Mouse (Mus musculus) liver, embryonic 14.5 days (tissue): ENCODE results near the gene Il6ra. TPM values are rescaled to one million over a fixed set of nuclear protein-coding genes. Genes with fewer than 3 reads are reported as not detected.

Experiments
- ATAC-seq: fragments of 200-750 bp; cut with Nextera tagmentation; 2 replicates; pipeline ENCODE4 v1.8.0; 2017; ENCODE audit warnings: moderate number of reproducible peaks, mild to moderate bottlenecking, moderate library complexity; ENCODE audit not compliant: insufficient read depth
- DNase-seq, 3 experiments: peaks; one replicate each; pipeline ENCODE4 v3.0.0-alpha.2; 2012 to 2013; ENCODE audit warnings: low read depth in 3 of 3, low spot score in 3 of 3
- H3K27ac ChIP-seq: fragments of 300-500 bp; sonication (generic); 2 replicates; pipeline ENCODE4 v1.5.1; 2014; ENCODE audit warnings: moderate library complexity, mild to moderate bottlenecking, control low read depth, inconsistent platforms
- H3K27me3 ChIP-seq: fragments of 300-500 bp; sonication (generic); 2 replicates; pipeline ENCODE4 v1.6.1; 2014; ENCODE audit warnings: mild to moderate bottlenecking, low read length, moderate library complexity; ENCODE audit not compliant: control insufficient read depth, insufficient read depth
- H3K36me3 ChIP-seq: fragments of 300-500 bp; sonication (generic); replicated peaks from 2 replicates; pipeline ENCODE4 v1.6.1; 2014; ENCODE audit warnings: low read depth; ENCODE audit not compliant: control insufficient read depth, insufficient read depth
- H3K4me1 ChIP-seq, 2 experiments: fragments of 200-500 bp in 1 of 2; fragments of 300-500 bp in 1 of 2; sonication (generic) in 1 of 2; replicated peaks; 2 replicates each; pipeline ENCODE4 v1.6.1; 2012 to 2014; ENCODE audit warnings: antibody characterized with exemption in 1 of 2, inconsistent platforms in 1 of 2, low read length in 1 of 2; ENCODE audit not compliant: control insufficient read depth in 2 of 2, insufficient read depth in 2 of 2
- H3K4me2 ChIP-seq: fragments of 300-500 bp; sonication (generic); 2 replicates; pipeline ENCODE4 v1.6.1; 2014; ENCODE audit warnings: low read depth, mild to moderate bottlenecking, control low read depth, moderate library complexity
- H3K4me3 ChIP-seq, 2 experiments: fragments of 200-500 bp in 1 of 2; fragments of 300-500 bp in 1 of 2; sonication (generic) in 1 of 2; 2 replicates each; pipeline ENCODE4 v1.5.1; 2012 to 2014; ENCODE audit warnings: low read depth in 2 of 2, low read length in 2 of 2, mild to moderate bottlenecking in 2 of 2, control low read depth in 1 of 2, inconsistent platforms in 1 of 2, moderate library complexity in 1 of 2; ENCODE audit not compliant: insufficient read depth in 1 of 2
- H3K9ac ChIP-seq: fragments of 300-500 bp; sonication (generic); replicated peaks from 2 replicates; pipeline ENCODE4 v1.6.1; 2014; ENCODE audit warnings: mild to moderate bottlenecking, control low read depth, moderate library complexity
- H3K9me3 ChIP-seq: fragments of 300-500 bp; sonication (generic); 2 replicates; pipeline ENCODE4 v1.6.1; 2016; ENCODE audit warnings: low read length, mixed read lengths; ENCODE audit not compliant: control insufficient read depth
- CTCF ChIP-seq: IDR thresholded peaks from 2 replicates; pipeline ENCODE4 v1.5.1; 2016; ENCODE audit warnings: antibody characterized with exemption, low read depth, control low read depth
- EP300 ChIP-seq: IDR thresholded peaks from 2 replicates; pipeline ENCODE4 v1.6.1; 2016; ENCODE audit warnings: antibody characterized with exemption, low read depth
- WGBS: fragments of 180-500 bp; shearing (Covaris S2); extraction: QIAGEN DNeasy Blood & Tissue Kit; methylation state at CpG from one replicate; pipeline ENCODE4 v1.1.7; 2014; ENCODE audit not compliant: insufficient replicate concordance; 5-methylcytosine and 5-hydroxymethylcytosine counted together
- polyA plus RNA-seq, 2 experiments: library from polyadenylated mRNA; depleted of rRNA in 1 of 2; stranded (reverse) in 1 of 2; unstranded in 1 of 2; fragments of >200 nt; fragmentation: Nextera tagmentation in 1 of 2; extraction: Ambion mirVana in 1 of 2; gene quantifications; 2 replicates each; pipeline versions ENCODE4 v1.2.1 to v1.2.3; 2012 to 2014

Il6ra gene
- polyA plus RNA-seq, 2 experiments = 1.2 to 1.9 TPM

DNA sequence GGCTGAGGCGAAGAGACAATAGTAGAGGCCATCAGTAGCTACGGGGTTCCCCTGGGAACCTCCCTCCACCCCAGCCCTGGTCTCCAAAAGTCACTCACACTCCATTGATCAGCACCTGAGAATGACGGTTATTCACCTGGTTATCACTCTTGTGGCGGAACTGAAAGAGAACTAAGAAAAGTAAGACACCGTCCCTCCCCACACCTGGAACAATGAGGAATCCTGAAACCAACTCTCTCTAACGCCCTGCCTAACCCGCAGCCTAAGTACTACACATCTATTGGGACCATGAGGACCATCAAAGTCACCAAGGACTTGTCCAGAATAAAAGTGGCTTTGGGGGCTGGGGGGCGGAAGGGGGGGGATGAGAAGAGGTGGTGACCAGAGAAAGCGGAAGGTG is 44.9 kb upstream of the Il6ra start:
- Histone ChIP-seq H3K9ac (no peak overlapping the region), H3K4me2 (no peak overlapping the region), H3K27me3 (peaks cover 28% of the 10 kb centered on the region), H3K36me3 (no peaks in the 10 kb centered on the region), H3K27ac (no peak overlapping the region), H3K4me1 (peaks cover 0 to 11% of the 10 kb centered on the region in 2 experiments; a peak in 2 of 4 replicates), H3K9me3 (no peaks in the 10 kb centered on the region), H3K4me3 (no peak overlapping the region)
- no peak for DNase-seq
- no peak for TF ChIP-seq CTCF
- TF ChIP-seq EP300 = no peak
- 74% methylated on average over 9 of the region's 9 CpGs for WGBS
- ATAC-seq = no peak

DNA sequence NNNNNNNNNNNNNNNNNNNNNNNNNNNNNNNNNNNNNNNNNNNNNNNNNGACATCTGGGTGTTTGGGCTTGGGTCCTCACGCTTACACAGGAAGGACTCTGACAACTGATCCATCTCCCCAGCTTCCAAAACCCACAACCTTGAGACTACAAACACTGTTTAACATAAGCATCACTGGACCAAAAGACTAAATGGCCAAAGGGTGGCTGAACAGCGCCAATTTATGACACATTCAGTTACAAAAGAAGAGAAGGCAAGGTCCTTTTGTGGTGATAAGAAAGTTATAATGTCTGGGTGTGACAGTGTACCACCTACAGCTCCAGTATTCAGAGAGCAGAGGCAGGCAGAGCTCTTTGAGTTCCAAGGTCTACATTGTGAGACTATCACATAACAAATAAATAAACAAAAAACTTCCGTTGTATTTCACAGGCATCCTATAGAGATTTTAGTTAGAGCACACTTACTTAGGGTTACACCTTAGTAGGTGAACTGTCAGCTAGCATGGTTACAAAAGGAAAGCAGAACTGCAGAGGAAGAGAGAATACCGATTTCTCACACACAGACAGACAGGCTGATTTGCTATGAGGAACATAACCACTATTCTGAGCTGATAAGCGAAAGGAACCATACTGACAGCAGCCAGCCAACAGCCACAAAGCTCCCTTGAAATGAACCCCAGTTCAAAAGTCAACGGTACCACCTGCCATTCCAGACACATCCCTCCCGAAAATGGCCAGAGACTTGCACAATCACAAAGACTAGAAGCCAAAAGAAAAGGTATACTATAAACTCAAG is 43.4 kb upstream of the Il6ra start:
- H3K4me1 ChIP-seq = peaks cover 0 to 8% of the 10 kb centered on the region in 2 experiments; a peak in 2 of 4 replicates
- no peak overlapping the region for H3K4me3 ChIP-seq
- TF ChIP-seq EP300 = no peak
- TF ChIP-seq CTCF = no peak
- no peak overlapping the region for H3K27ac ChIP-seq
- H3K4me2 ChIP-seq = no peak overlapping the region
- DNase-seq (no peak), ATAC-seq (no peak)
- H3K9ac ChIP-seq = no peak overlapping the region
- WGBS = 61% methylated on average over 7 of the region's 7 CpGs
- no peaks in the 10 kb centered on the region for H3K9me3 ChIP-seq
- H3K36me3 ChIP-seq = no peaks in the 10 kb centered on the region
- H3K27me3 ChIP-seq = peaks cover 13% of the 10 kb centered on the region

DNA sequence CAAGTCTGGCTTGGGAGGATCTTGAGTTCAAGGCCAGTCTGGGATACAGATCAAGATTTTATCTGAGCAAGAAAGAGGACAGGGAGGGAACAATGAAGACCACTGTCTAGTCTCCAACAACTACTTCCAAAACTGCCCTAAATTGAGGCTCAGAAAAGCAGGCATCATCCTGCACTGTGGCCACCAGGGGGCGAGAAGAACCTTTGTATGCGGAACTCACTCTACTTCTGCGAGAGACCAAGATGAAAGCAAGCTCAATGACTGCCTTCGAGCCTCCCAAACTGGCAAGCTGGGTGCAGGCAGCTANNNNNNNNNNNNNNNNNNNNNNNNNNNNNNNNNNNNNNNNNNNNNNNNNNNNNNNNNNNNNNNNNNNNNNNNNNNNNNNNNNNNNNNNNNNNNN is 40.4 kb upstream of the Il6ra start:
- H3K27ac ChIP-seq = no peak overlapping the region
- WGBS = 9% methylated on average over 4 of the region's 4 CpGs
- no peak overlapping the region for H3K4me3 ChIP-seq
- TF ChIP-seq CTCF (peak; percentile 93), EP300 (no peak)
- ATAC-seq (no peak), DNase-seq (peak; percentile 40 to 56 (median 40))
- no peak overlapping the region for H3K9ac ChIP-seq
- H3K36me3 ChIP-seq = no peaks in the 10 kb centered on the region
- no peak overlapping the region for H3K4me2 ChIP-seq
- H3K4me1 ChIP-seq = no peaks in the 10 kb centered on the region
- H3K9me3 ChIP-seq = no peaks in the 10 kb centered on the region
- no peaks in the 10 kb centered on the region for H3K27me3 ChIP-seq

DNA sequence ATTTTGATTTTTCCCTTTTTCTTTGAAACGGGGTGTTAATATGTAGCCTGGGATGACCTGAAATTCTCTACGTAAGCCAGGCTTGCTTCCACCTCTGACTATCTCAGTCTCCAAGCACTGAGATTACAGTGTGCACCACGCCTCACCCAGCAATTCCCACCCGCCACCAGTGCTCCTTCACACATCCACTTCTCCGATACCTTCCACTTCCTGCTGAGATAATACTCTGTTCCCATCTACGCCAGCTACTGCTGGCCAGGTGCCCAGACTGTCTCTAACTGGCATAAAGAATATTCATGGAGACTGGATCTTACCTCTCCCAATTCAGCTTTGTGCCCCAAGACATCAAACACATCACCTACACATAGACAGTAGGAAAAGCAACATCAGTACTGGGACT is 35.7 kb upstream of the Il6ra start:
- Histone ChIP-seq H3K27me3 (no peaks in the 10 kb centered on the region), H3K4me2 (no peak overlapping the region), H3K4me3 (no peak overlapping the region), H3K4me1 (no peaks in the 10 kb centered on the region), H3K9me3 (no peaks in the 10 kb centered on the region), H3K27ac (no peak overlapping the region), H3K9ac (no peak overlapping the region), H3K36me3 (no peaks in the 10 kb centered on the region)
- TF ChIP-seq EP300 (no peak), CTCF (no peak)
- ATAC-seq (no peak), DNase-seq (no peak)
- 69% methylated on average over 6 of the region's 6 CpGs for WGBS

DNA sequence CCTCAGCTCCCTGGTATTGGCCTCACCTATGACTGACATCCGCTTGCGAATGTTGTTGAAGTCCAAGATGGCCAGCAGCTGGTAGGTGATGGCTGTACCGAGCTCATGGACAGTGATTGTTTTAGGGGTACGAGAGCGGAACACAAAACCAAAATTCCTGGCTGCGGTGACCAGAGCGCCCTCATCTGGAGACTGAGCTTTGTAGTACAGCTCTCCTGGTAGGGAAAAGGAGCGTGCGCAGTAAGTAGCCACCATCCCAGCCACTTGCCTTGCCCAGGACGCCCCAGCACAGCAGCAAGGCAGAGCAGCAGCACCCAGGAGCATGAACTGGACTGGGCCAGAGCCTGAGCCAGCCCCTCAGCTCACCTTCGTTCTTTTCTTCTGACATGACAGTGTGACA is 35.0 kb upstream of the Il6ra start:
- TF ChIP-seq CTCF (0 out of 2 replicates have a peak, but pooled peaks have one; percentile 10), EP300 (no peak)
- 78% methylated on average over 11 of the region's 11 CpGs for WGBS

More for the DNA sequence above, 35.0 kb upstream of the Il6ra start:
- Histone ChIP-seq H3K4me3 (no peak overlapping the region), H3K9ac (no peak overlapping the region), H3K4me2 (no peak overlapping the region), H3K36me3 (no peaks in the 10 kb centered on the region), H3K27me3 (no peaks in the 10 kb centered on the region), H3K27ac (no peak overlapping the region), H3K4me1 (no peaks in the 10 kb centered on the region), H3K9me3 (no peaks in the 10 kb centered on the region)
- no peak for ATAC-seq
- no peak for DNase-seq
